ENCODE assay signal across 18 mouse cellular contexts in the genomic region with DNA sequence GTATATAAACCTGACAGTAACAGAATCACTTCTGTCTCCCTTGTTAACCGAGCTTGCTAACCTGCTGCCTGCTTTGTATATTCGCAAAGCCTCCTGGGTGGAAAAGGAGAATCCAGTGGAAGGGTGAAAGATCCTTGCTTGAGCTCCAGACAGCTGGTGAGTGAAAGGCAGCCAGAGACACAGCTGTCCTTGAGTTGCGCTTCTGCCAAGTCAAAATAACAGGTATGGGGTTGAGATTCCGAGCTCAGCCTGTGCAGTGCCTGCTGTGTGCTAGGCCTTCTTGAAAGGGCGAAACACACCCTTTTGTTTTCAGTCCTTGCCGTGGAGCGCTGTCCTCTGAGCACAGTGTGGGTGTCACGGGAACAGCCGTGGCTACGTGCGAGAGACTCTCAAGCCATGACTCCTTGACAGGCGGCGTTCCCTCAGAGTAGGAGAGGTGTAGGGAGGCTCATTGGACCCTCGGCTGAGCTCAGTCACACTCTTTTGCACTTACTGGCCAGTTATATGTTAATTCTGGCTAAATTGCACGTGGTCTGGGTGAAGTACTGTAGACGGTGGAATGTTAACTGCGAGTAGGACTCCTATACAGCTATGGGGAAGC.
DNase-seq lines count a peak whose midpoint lies in the region; ATAC-seq lines count a peak whose summit lies in the region.
"Had no signal": no experiment of that assay in that cellular context is flagged by ENCODE, and none has a peak within 500 bp of the region (broad histone marks: within the 10 kb centered on the region; RNA-seq: fewer than 3 reads in every experiment).

No protein-coding gene starts in this region.

- 0 out of 2 replicates have a peak overlapping the region, but pooled peaks have one; percentile 35 for H3K9ac ChIP-seq in hindbrain, embryonic 12.5 days
- H3K9ac ChIP-seq in hindbrain, embryonic 16.5 days (ENCODE audit: low read depth, low read length) = no peak overlapping the region
- peak overlapping the region; percentile 6; the same call in 1 of the 2 replicates for H3K9ac ChIP-seq in midbrain, embryonic 13.5 days (replicated peaks)
- H3K9ac ChIP-seq in midbrain, embryonic 15.5 days = no peak overlapping the region
- H3K9ac ChIP-seq in limb, embryonic 15.5 days = no peak overlapping the region
- H3K9ac ChIP-seq: embryonic facial prominence, embryonic 12.5 days; hindbrain, embryonic 15.5 days; liver, postnatal 0 days had no signal

- H3K9me3 ChIP-seq in hindbrain, embryonic 12.5 days (replicated peaks) = no peaks in the 10 kb centered on the region
- H3K9me3 ChIP-seq in hindbrain, embryonic 16.5 days (ENCODE audit: control insufficient read depth, low read length) = no peaks in the 10 kb centered on the region
- no peaks in the 10 kb centered on the region for H3K9me3 ChIP-seq in midbrain, embryonic 13.5 days
- no peaks in the 10 kb centered on the region for H3K9me3 ChIP-seq in midbrain, embryonic 15.5 days
- no peaks in the 10 kb centered on the region for H3K9me3 ChIP-seq in limb, embryonic 15.5 days
- H3K9me3 ChIP-seq: embryonic facial prominence, embryonic 12.5 days; hindbrain, embryonic 15.5 days; megakaryocyte, embryonic 14.5 days had no signal

- H3K27ac ChIP-seq in hindbrain, embryonic 12.5 days = no peak overlapping the region
- H3K27ac ChIP-seq in hindbrain, embryonic 16.5 days (ENCODE audit: low read depth, low read length) = no peak overlapping the region
- H3K27ac ChIP-seq in midbrain, embryonic 13.5 days = no peak overlapping the region
- no peak overlapping the region for H3K27ac ChIP-seq in midbrain, embryonic 15.5 days
- H3K27ac ChIP-seq in limb, embryonic 15.5 days = 0 out of 2 replicates have a peak overlapping the region, but pooled peaks have one; percentile 18
- H3K27ac ChIP-seq: embryonic facial prominence, embryonic 12.5 days; hindbrain, embryonic 15.5 days had no signal

- no peak overlapping the region for H3K4me2 ChIP-seq in hindbrain, embryonic 12.5 days (replicated peaks)
- no peak overlapping the region for H3K4me2 ChIP-seq in hindbrain, embryonic 16.5 days (ENCODE audit: low read length)
- H3K4me2 ChIP-seq in midbrain, embryonic 13.5 days (replicated peaks) = no peak overlapping the region; the same call in 1 of the 2 replicates
- no peak overlapping the region for H3K4me2 ChIP-seq in midbrain, embryonic 15.5 days
- no peak overlapping the region for H3K4me2 ChIP-seq in limb, embryonic 15.5 days
- H3K4me2 ChIP-seq: embryonic facial prominence, embryonic 12.5 days; hindbrain, embryonic 15.5 days had no signal

- H3K27me3 ChIP-seq in hindbrain, embryonic 12.5 days = 0 out of 2 replicates have a peak, but pooled peaks cover 4% of the 10 kb centered on the region
- H3K27me3 ChIP-seq in hindbrain, embryonic 16.5 days (replicated peaks; ENCODE audit: control insufficient read depth, insufficient read depth, low read length) = no peaks in the 10 kb centered on the region
- H3K27me3 ChIP-seq in midbrain, embryonic 13.5 days = peaks cover 14% of the 10 kb centered on the region; the same call in 1 of the 2 replicates
- no peaks in the 10 kb centered on the region for H3K27me3 ChIP-seq in midbrain, embryonic 15.5 days (replicated peaks)
- no peaks in the 10 kb centered on the region for H3K27me3 ChIP-seq in limb, embryonic 15.5 days
- H3K27me3 ChIP-seq: CH12.LX; embryonic facial prominence, embryonic 12.5 days; hindbrain, embryonic 15.5 days had no signal

- ATAC-seq in hindbrain, embryonic 12.5 days (ENCODE audit: low FRiP score) = no peak
- ATAC-seq in hindbrain, embryonic 16.5 days = no peak
- ATAC-seq in midbrain, embryonic 13.5 days = no peak
- ATAC-seq in midbrain, embryonic 15.5 days (replicated peaks) = no peak
- ATAC-seq in limb, embryonic 15.5 days (ENCODE audit: insufficient number of reproducible peaks, low FRiP score, low TSS enrichment, low read depth) = no peak
- ATAC-seq: forebrain, embryonic 16.5 days; intestine, postnatal 0 days; liver, postnatal 0 days had no signal

- peak; percentile 32 for DNase-seq in ES-CJ7 (ENCODE audit: low read depth, low spot score)
- no peak for DNase-seq in spleen, postnatal 14 days (ENCODE audit: low spot score in 2 of 2)
- DNase-seq: adrenal gland, adult 8-10 months; cerebellum, adult 9-10 months; kidney, postnatal 25 days; liver, postnatal 0 days; thymus, postnatal 25 days had no signal

- H3K4me1 ChIP-seq in hindbrain, embryonic 12.5 days = peaks cover 69% of the 10 kb centered on the region
- peaks cover 41% of the 10 kb centered on the region for H3K4me1 ChIP-seq in hindbrain, embryonic 16.5 days (ENCODE audit: control insufficient read depth, insufficient read depth, low read depth, low read length)
- H3K4me1 ChIP-seq in midbrain, embryonic 13.5 days (replicated peaks) = peaks cover 72% of the 10 kb centered on the region
- peaks cover 45% of the 10 kb centered on the region for H3K4me1 ChIP-seq in midbrain, embryonic 15.5 days
- H3K4me1 ChIP-seq in limb, embryonic 15.5 days = peaks cover 54% of the 10 kb centered on the region

- WGBS in hindbrain, embryonic 12.5 days = 52% methylated on average over 17 of the region's 17 CpGs
- 27% methylated on average over 17 of the region's 17 CpGs for WGBS in hindbrain, embryonic 16.5 days
- WGBS in midbrain, embryonic 13.5 days = 45% methylated on average over 17 of the region's 17 CpGs
- 38% methylated on average over 17 of the region's 17 CpGs for whole genome bisulfite sequencing in midbrain, embryonic 15.5 days
- WGBS in limb, embryonic 15.5 days = 69% methylated on average over 17 of the region's 17 CpGs

- no peaks in the 10 kb centered on the region for H3K36me3 ChIP-seq in hindbrain, embryonic 12.5 days
- no peaks in the 10 kb centered on the region for H3K36me3 ChIP-seq in hindbrain, embryonic 16.5 days (ENCODE audit: control insufficient read depth, insufficient read depth, low read length)
- no peaks in the 10 kb centered on the region for H3K36me3 ChIP-seq in midbrain, embryonic 13.5 days
- no peaks in the 10 kb centered on the region for H3K36me3 ChIP-seq in midbrain, embryonic 15.5 days (replicated peaks)
- no peaks in the 10 kb centered on the region for H3K36me3 ChIP-seq in limb, embryonic 15.5 days
- H3K36me3 ChIP-seq: embryonic facial prominence, embryonic 12.5 days; hindbrain, embryonic 15.5 days had no signal

- H3K4me3 ChIP-seq in hindbrain, embryonic 12.5 days = no peak overlapping the region
- H3K4me3 ChIP-seq in hindbrain, embryonic 16.5 days (ENCODE audit: low read length) = no peak overlapping the region
- no peak overlapping the region for H3K4me3 ChIP-seq in midbrain, embryonic 13.5 days (replicated peaks)
- no peak overlapping the region for H3K4me3 ChIP-seq in midbrain, embryonic 15.5 days
- H3K4me3 ChIP-seq in limb, embryonic 15.5 days = no peak overlapping the region
- H3K4me3 ChIP-seq: embryonic facial prominence, embryonic 12.5 days; hindbrain, embryonic 15.5 days; megakaryocyte, embryonic 14.5 days had no signal

Comparison
In these comparisons a context has a peak if more than half of its experiments do, and no peak if none do; other contexts are left out.
1. H3K9ac ChIP-seq: peak in hindbrain, embryonic 12.5 days (single experiment) and midbrain, embryonic 13.5 days (single experiment); none in hindbrain, embryonic 16.5 days (single experiment), midbrain, embryonic 15.5 days (single experiment) and limb, embryonic 15.5 days (single experiment).